Mouse (Mus musculus): ENCODE data around the gene Igfbpl1. TPM values are rescaled to one million over a fixed set of nuclear protein-coding genes. Genes with fewer than 3 reads are reported as not detected.

Igfbpl1 gene
- total RNA-seq, 1 experiment = 4.1 TPM

- TF ChIP-seq ZNF384 (IDR thresholded peaks at IDR 0.05; ENCODE audit: low read depth, low read length) = no peak
- no peak for TF ChIP-seq MAFK (IDR thresholded peaks at IDR 0.05; ENCODE audit: insufficient read depth, low read depth, low read length)
- TF ChIP-seq CHD2 (IDR thresholded peaks at IDR 0.05; ENCODE audit: low read depth, low read length) = no peak
- TF ChIP-seq ZC3H11A (IDR thresholded peaks at IDR 0.05; ENCODE audit: borderline replicate concordance, low read depth, low read length) = no peak
- no peak for TF ChIP-seq HCFC1 (IDR thresholded peaks at IDR 0.05; ENCODE audit: borderline replicate concordance, insufficient read depth, low read length)
- in situ Hi-C loops (cut with MboI; ENCODE audit: low sequenced_read_pairs in 2 of 2, unreplicated experiment in 2 of 2) = loop anchor here in 1 of 2 experiments (10.0 kb wide), 1 partner anchor 348 kb away; no protein-coding TSS in a partner anchor
- DNase-seq (ENCODE audit: low read depth, low spot score) = no peak
- H3K9ac ChIP-seq (ENCODE audit: insufficient read depth, low read depth, low read length, poor library complexity, severe bottlenecking) = no peak overlapping the region
- no peak overlapping the region for H3K4me3 ChIP-seq (ENCODE audit: insufficient read depth in 1 of 2, low read depth in 1 of 2, low read length in 2 of 2, poor library complexity in 1 of 2, severe bottlenecking in 1 of 2)
- H3K27ac ChIP-seq (ENCODE audit: insufficient read depth, low read depth, low read length, poor library complexity, severe bottlenecking) = no peak overlapping the region
- no peaks in the 10 kb centered on the region for H3K36me3 ChIP-seq (ENCODE audit: control insufficient read depth, insufficient read depth, low read length, poor library complexity, severe bottlenecking)
- H3K4me1 ChIP-seq (ENCODE audit: control insufficient read depth in 2 of 2, insufficient read depth in 2 of 2, low read length in 2 of 2, poor library complexity in 1 of 2) = peaks cover 8 to 55% of the 10 kb centered on the region in 2 experiments
- no peaks in the 10 kb centered on the region for H3K9me3 ChIP-seq (ENCODE audit: control insufficient read depth, insufficient read depth, low read depth, low read length)
Measured at GRCm38 (mm10) chr4:45762600-45762999, 64.1 kb downstream of the Igfbpl1 start.

Other genes starting within 250 kb of the Igfbpl1 start
- gene Aldh1b1, start 27.9 kb downstream of the Igfbpl1 start, total RNA-seq (2012; rRNA removed) = 3.6 and 4.0 TPM in 2 replicates
- 0.37 and 0.40 TPM in 2 replicates for gene Stra6l, start 21.7 kb upstream of the Igfbpl1 start, total RNA-seq (2012; rRNA removed)
- gene Ccdc180, start 63.4 kb upstream of the Igfbpl1 start, total RNA-seq (2012; rRNA removed) = not detected in 2 replicates
- gene Tdrd7, start 138.4 kb upstream of the Igfbpl1 start, total RNA-seq (2012; rRNA removed) = 2.2 and 6.0 TPM in 2 replicates
- gene Tmod1, start 212.0 kb upstream of the Igfbpl1 start, total RNA-seq (2012; rRNA removed) = 0.53 and 0.54 TPM in 2 replicates